In the genomic region with DNA sequence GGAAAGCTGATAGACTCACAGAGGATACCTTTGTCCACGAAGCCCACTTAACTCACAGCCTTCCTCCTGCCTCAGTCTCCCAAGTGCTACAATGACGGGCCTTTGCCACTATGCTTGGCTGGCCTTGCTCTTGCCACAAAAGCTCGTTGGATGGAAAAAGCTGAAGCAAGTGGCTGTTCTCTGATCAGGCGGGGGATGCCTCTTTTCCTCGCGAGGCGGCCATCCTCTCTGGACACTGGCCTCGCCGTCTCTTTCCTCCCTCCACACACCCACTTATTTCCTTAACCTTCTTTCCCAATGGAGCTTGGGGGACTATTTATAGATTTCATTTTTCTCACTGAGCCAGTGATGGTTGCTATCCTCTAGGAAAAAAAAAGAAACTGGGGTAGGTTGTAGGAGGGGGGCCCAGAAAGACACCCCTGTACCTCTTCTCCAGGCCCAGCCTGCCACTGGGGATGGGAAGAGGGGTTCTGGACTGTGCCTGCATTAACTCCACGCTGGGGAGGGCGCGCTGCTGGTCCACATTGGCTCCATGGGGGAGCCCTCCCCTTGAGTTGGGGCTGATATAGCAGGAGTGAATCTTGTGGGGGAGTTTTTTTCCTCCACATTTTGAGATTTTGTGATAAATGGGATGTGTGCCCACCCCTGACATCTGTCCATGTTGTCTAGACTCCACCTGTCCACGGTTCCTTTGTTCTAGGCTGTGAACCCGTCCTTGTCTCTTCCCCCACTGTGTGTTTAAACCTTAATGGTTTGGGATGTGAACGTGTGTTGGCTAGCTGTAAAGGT, we compare ENCODE assay signal across 7 mouse cellular contexts. TPM values are rescaled to one million over a fixed set of nuclear protein-coding genes. Genes with fewer than 3 reads are reported as not detected.
A peak's percentile ranks its signal among the peaks of the same experiment; 100 is the strongest.
DNase-seq lines count a peak whose midpoint lies in the region; ATAC-seq and TF ChIP-seq lines count a peak whose summit lies in the region.

No protein-coding gene starts in this region.

- TF ChIP-seq CTCF in lung, postnatal 0 days (IDR thresholded peaks at IDR 0.05) = no peak

- peaks cover 40% of the 10 kb centered on the region for H3K36me3 ChIP-seq in lung, postnatal 0 days (ENCODE audit: insufficient read depth, low read length)
- peaks cover 63% of the 10 kb centered on the region for H3K36me3 ChIP-seq in forebrain, embryonic 14.5 days (ENCODE audit: control insufficient read depth, insufficient read depth, low read length)
- peaks cover 70% of the 10 kb centered on the region for H3K36me3 ChIP-seq in limb, embryonic 10.5 days
- peaks cover 54% of the 10 kb centered on the region for H3K36me3 ChIP-seq in stomach, embryonic 14.5 days (ENCODE audit: control insufficient read depth, insufficient read depth, low read length)

- peak overlapping the region; percentile 98 for H3K27ac ChIP-seq in lung, postnatal 0 days (ENCODE audit: low read length)
- H3K27ac ChIP-seq in forebrain, embryonic 14.5 days (ENCODE audit: low read depth, low read length) = peak overlapping the region; percentile 87
- H3K27ac ChIP-seq in limb, embryonic 10.5 days = peak overlapping the region; percentile 58; the same call in 1 of the 2 replicates
- H3K27ac ChIP-seq in stomach, embryonic 14.5 days (ENCODE audit: low read length) = peak overlapping the region; percentile 96

- no peak overlapping the region for H3K9ac ChIP-seq in lung, postnatal 0 days (replicated peaks; ENCODE audit: low read depth)
- H3K9ac ChIP-seq in forebrain, embryonic 14.5 days (ENCODE audit: low read length) = peak overlapping the region; percentile 41; the same call in 1 of the 2 replicates
- H3K9ac ChIP-seq in stomach, embryonic 14.5 days (replicated peaks; ENCODE audit: low read depth, low read length) = no peak overlapping the region

- no peak overlapping the region for H3K4me3 ChIP-seq in lung, postnatal 0 days (ENCODE audit: low read depth, low read length)
- H3K4me3 ChIP-seq in forebrain, embryonic 14.5 days (ENCODE audit: low read depth, low read length) = no peak overlapping the region
- H3K4me3 ChIP-seq in limb, embryonic 10.5 days = 0 out of 2 replicates have a peak overlapping the region, but pooled peaks have one; percentile 28
- no peak overlapping the region for H3K4me3 ChIP-seq in stomach, embryonic 14.5 days (ENCODE audit: low read depth, low read length)

- WGBS in lung, postnatal 0 days = 48% methylated on average over 15 of the region's 15 CpGs
- 55% methylated on average over 15 of the region's 15 CpGs for WGBS in forebrain, embryonic 14.5 days
- 72% methylated on average over 15 of the region's 15 CpGs for whole genome bisulfite sequencing in limb, embryonic 10.5 days
- 59% methylated on average over 15 of the region's 15 CpGs for WGBS in stomach, embryonic 14.5 days

- no peaks in the 10 kb centered on the region for H3K9me3 ChIP-seq in lung, postnatal 0 days (ENCODE audit: low read length)
- no peaks in the 10 kb centered on the region for H3K9me3 ChIP-seq in forebrain, embryonic 14.5 days (replicated peaks; ENCODE audit: control insufficient read depth, low read length)
- H3K9me3 ChIP-seq in limb, embryonic 10.5 days (replicated peaks) = no peaks in the 10 kb centered on the region
- H3K9me3 ChIP-seq in stomach, embryonic 14.5 days (ENCODE audit: control insufficient read depth, low read depth, low read length) = no peaks in the 10 kb centered on the region

- H3K4me1 ChIP-seq in lung, postnatal 0 days (ENCODE audit: insufficient read depth, low read depth, low read length) = peaks cover 61% of the 10 kb centered on the region
- peaks cover 31% of the 10 kb centered on the region for H3K4me1 ChIP-seq in forebrain, embryonic 14.5 days (ENCODE audit: control insufficient read depth, insufficient read depth, low read length)
- peaks cover 100% of the 10 kb centered on the region for H3K4me1 ChIP-seq in limb, embryonic 10.5 days
- peaks cover 86% of the 10 kb centered on the region for H3K4me1 ChIP-seq in stomach, embryonic 14.5 days (ENCODE audit: control insufficient read depth, insufficient read depth, low read length)

- no peak overlapping the region for H3K4me2 ChIP-seq in lung, postnatal 0 days (replicated peaks; ENCODE audit: low read depth, low read length)
- no peak overlapping the region for H3K4me2 ChIP-seq in forebrain, embryonic 14.5 days (ENCODE audit: low read length)
- H3K4me2 ChIP-seq in stomach, embryonic 14.5 days (replicated peaks; ENCODE audit: low read depth, low read length) = no peak overlapping the region

- TF ChIP-seq EP300 in lung, postnatal 0 days (IDR thresholded peaks at IDR 0.05) = no peak

- no peak for DNase-seq in lung, postnatal 0 days (ENCODE audit: low spot score)
- DNase-seq in lung, postnatal 36 days = no peak
- no peak for DNase-seq in forebrain, embryonic 14.5 days (ENCODE audit: low spot score)
- no peak for DNase-seq in limb, embryonic 10.5 days (ENCODE audit: low spot score)
- DNase-seq in testis, postnatal 10 days (ENCODE audit: low spot score) = no peak
- DNase-seq in right cerebral cortex, postnatal 4 days = no peak

- no peaks in the 10 kb centered on the region for H3K27me3 ChIP-seq in lung, postnatal 0 days (replicated peaks; ENCODE audit: insufficient read depth, low read length)
- H3K27me3 ChIP-seq in forebrain, embryonic 14.5 days (replicated peaks; ENCODE audit: control insufficient read depth, insufficient read depth, low read length) = no peaks in the 10 kb centered on the region
- H3K27me3 ChIP-seq in limb, embryonic 10.5 days (ENCODE audit: low read depth, poor library complexity, severe bottlenecking) = no peaks in the 10 kb centered on the region
- no peaks in the 10 kb centered on the region for H3K27me3 ChIP-seq in stomach, embryonic 14.5 days (ENCODE audit: control insufficient read depth, insufficient read depth, low read length)

- ATAC-seq in lung, postnatal 0 days = no peak
- no peak for ATAC-seq in forebrain, embryonic 14.5 days
- ATAC-seq in stomach, embryonic 14.5 days (ENCODE audit: insufficient number of reproducible peaks, insufficient read depth, low FRiP score, low read depth) = no peak

RNA-seq across cellular contexts. Expression of a gene that starts 8.4 kb away (rescaled TPM):
- polyA plus RNA-seq in lung, postnatal 0 days (2015; fragmentation: Nextera tagmentation; extraction: Ambion mirVana) = 203 and 305 TPM in 2 replicates
- 239 and 266 TPM in 2 replicates for polyA plus RNA-seq in forebrain, embryonic 14.5 days (2014; fragmentation: Nextera tagmentation; extraction: Ambion mirVana)
- polyA plus RNA-seq in limb, embryonic 10.5 days (2016; fragmentation: Nextera tagmentation; extraction: Ambion mirVana) = 90.7 and 129 TPM in 2 replicates
- 92.7 and 105 TPM in 2 replicates for polyA plus RNA-seq in stomach, embryonic 14.5 days (2014; fragmentation: Nextera tagmentation; extraction: Ambion mirVana)

RNA-seq across cellular contexts. Expression of a gene that starts 9.3 kb away (rescaled TPM):
- polyA plus RNA-seq in lung, postnatal 0 days (2015; fragmentation: Nextera tagmentation; extraction: Ambion mirVana) = 13.2 and 14.2 TPM in 2 replicates
- 67.0 and 73.6 TPM in 2 replicates for polyA plus RNA-seq in forebrain, embryonic 14.5 days (2014; fragmentation: Nextera tagmentation; extraction: Ambion mirVana)
- 26.2 and 27.1 TPM in 2 replicates for polyA plus RNA-seq in limb, embryonic 10.5 days (2016; fragmentation: Nextera tagmentation; extraction: Ambion mirVana)
- 29.3 and 32.1 TPM in 2 replicates for polyA plus RNA-seq in stomach, embryonic 14.5 days (2014; fragmentation: Nextera tagmentation; extraction: Ambion mirVana)

RNA-seq across cellular contexts. Expression of a gene that starts 15.4 kb away (rescaled TPM):
- polyA plus RNA-seq in lung, postnatal 0 days (2015; fragmentation: Nextera tagmentation; extraction: Ambion mirVana) = 10.4 and 11.7 TPM in 2 replicates
- 7.2 and 9.0 TPM in 2 replicates for polyA plus RNA-seq in forebrain, embryonic 14.5 days (2014; fragmentation: Nextera tagmentation; extraction: Ambion mirVana)
- 8.7 and 13.1 TPM in 2 replicates for polyA plus RNA-seq in limb, embryonic 10.5 days (2016; fragmentation: Nextera tagmentation; extraction: Ambion mirVana)
- polyA plus RNA-seq in stomach, embryonic 14.5 days (2014; fragmentation: Nextera tagmentation; extraction: Ambion mirVana) = 12.5 and 13.9 TPM in 2 replicates

RNA-seq across cellular contexts. Expression of a gene that starts 16.7 kb away (rescaled TPM):
- 5.1 and 5.5 TPM in 2 replicates for polyA plus RNA-seq in lung, postnatal 0 days (2015; fragmentation: Nextera tagmentation; extraction: Ambion mirVana)
- polyA plus RNA-seq in forebrain, embryonic 14.5 days (2014; fragmentation: Nextera tagmentation; extraction: Ambion mirVana) = 41.0 and 42.4 TPM in 2 replicates
- 3.3 and 4.7 TPM in 2 replicates for polyA plus RNA-seq in limb, embryonic 10.5 days (2016; fragmentation: Nextera tagmentation; extraction: Ambion mirVana)
- 7.5 and 10.1 TPM in 2 replicates for polyA plus RNA-seq in stomach, embryonic 14.5 days (2014; fragmentation: Nextera tagmentation; extraction: Ambion mirVana)

RNA-seq across cellular contexts. Expression of a gene that starts 18.9 kb away (rescaled TPM):
- polyA plus RNA-seq in lung, postnatal 0 days (2015; fragmentation: Nextera tagmentation; extraction: Ambion mirVana) = 463 and 491 TPM in 2 replicates
- polyA plus RNA-seq in forebrain, embryonic 14.5 days (2014; fragmentation: Nextera tagmentation; extraction: Ambion mirVana) = 412 and 467 TPM in 2 replicates
- polyA plus RNA-seq in limb, embryonic 10.5 days (2016; fragmentation: Nextera tagmentation; extraction: Ambion mirVana) = 487 and 503 TPM in 2 replicates
- polyA plus RNA-seq in stomach, embryonic 14.5 days (2014; fragmentation: Nextera tagmentation; extraction: Ambion mirVana) = 481 and 531 TPM in 2 replicates
